Mouse (Mus musculus) thymus, adult 2 months (tissue): ENCODE measurements around the gene Btaf1.

Source experiments
- CTCF ChIP-seq: fragments of 200-500 bp; IDR thresholded peaks from 2 replicates; pipeline ENCODE4 v1.5.1; 2012; ENCODE audit warnings: mild to moderate bottlenecking, control low read depth, low read length, moderate library complexity, borderline replicate concordance; ENCODE audit not compliant: control insufficient read depth, poor library complexity, insufficient read depth; ENCODE audit errors: extremely low read depth
- POLR2A ChIP-seq: fragments of 200-500 bp; IDR thresholded peaks from 2 replicates; pipeline ENCODE4 v1.6.1; 2012; ENCODE audit warnings: mild to moderate bottlenecking, low read length, control low read depth, moderate library complexity; ENCODE audit not compliant: control insufficient read depth, poor library complexity, insufficient read depth; ENCODE audit errors: extremely low read depth

DNA sequence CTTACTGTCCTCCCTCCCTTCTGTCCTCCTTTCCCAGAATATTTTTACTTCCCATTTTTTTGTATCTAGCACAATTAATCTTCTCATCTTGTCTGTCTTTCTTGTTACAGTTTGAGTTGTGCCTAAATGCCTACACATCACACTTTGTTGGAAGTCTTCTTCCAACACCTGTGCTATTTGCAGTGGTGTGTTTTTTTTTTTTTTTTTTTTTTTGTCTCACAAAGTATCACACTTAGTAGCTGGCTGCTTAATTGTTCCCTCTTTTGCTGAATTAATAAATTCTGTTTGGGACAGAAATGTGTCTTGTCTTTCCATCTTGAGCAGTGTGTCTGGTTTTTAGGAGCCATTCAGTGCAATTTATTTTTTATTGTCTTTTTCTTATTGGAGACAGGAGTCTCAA is 3.9 kb downstream of the Btaf1 start:
- no peak for TF ChIP-seq CTCF
- TF ChIP-seq POLR2A, result no peak
